Mouse (Mus musculus) stomach, adult 2 months (tissue): ENCODE results near the gene Rpap3. TPM values are rescaled to one million over a fixed set of nuclear protein-coding genes. Genes with fewer than 3 reads are reported as not detected.

Experiments
- polyA plus RNA-seq: library from polyadenylated mRNA; depleted of rRNA; stranded (reverse); fragments of >200 nt; gene quantifications from 2 replicates; pipeline ENCODE4 v1.2.3, GENCODE M21; 2012; rRNA removed

The Rpap3 gene
- polyA plus RNA-seq = 0.42 and 0.44 TPM in 2 replicates

GRCm38 (mm10) chr15:97705211-97706050 is at the start of gene Rpap3:
Gene Rpap3, minus strand, starts transcription at chr15:97705825.

GRCm38 (mm10) chr15:97731111-97731510 is 25.5 kb upstream of the Rpap3 start, which contains the start of gene Endou:
Gene Endou, minus strand, starts transcription at chr15:97731339.

Other genes with a start within 250 kb of the Rpap3 start
- 5.4 and 6.9 TPM in 2 replicates for gene Endou, start 25.5 kb upstream of the Rpap3 start, polyA plus RNA-seq
- 12.1 and 12.2 TPM in 2 replicates for gene Rapgef3, start 62.1 kb upstream of the Rpap3 start, polyA plus RNA-seq
- 48.8 and 57.4 TPM in 2 replicates for gene Slc48a1, start 72.7 kb upstream of the Rpap3 start, polyA plus RNA-seq
- gene Hdac7, start 138.7 kb upstream of the Rpap3 start, polyA plus RNA-seq = 26.2 and 28.8 TPM in 2 replicates
- 1.2 and 1.6 TPM in 2 replicates for gene Vdr, start 204.8 kb upstream of the Rpap3 start, polyA plus RNA-seq